Mouse (Mus musculus): ENCODE results near the gene Stxbp1. TPM values are rescaled to one million over a fixed set of nuclear protein-coding genes. Genes with fewer than 3 reads are reported as not detected.

Gene Stxbp1
- polyA plus RNA-seq, 1 experiment from 2014 or later = 19.6 TPM

DNA sequence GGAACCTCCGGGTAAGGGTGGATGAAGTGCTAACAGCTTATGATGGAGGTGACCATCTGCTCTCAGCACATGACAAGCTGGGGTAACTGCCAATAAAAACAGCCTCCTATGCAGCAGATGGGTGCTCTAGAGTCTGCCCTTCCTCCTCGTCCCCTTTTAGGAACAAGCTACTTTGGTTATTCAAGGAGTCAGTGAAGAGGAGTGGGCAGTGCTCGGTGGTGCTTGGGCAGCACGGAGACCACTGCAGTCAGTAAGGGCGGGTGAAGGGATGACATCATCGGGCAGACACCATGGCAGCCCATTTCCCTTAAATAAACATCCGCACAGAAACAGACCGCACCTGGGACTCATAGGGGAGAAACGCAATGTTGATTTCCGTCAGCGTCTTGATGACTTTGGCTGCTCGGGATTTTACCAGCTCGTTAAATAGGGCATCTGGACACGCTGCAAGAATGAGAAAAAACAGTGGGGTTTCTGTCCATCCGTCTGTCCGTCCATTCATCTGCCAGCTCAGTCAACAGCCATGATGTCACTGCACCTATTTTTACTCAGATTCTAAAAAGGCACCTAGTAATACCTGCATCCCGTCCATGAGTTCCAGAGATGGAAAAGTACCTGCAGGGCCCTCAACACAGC is 30.0 kb downstream of the Stxbp1 start:
- Histone ChIP-seq H3K36me3 (ENCODE audit: insufficient read depth, low read length) (peaks cover 2% of the 10 kb centered on the region; the same call in 1 of the 2 replicates), H3K4me2 (replicated peaks; ENCODE audit: low read depth, low read length) (no peak overlapping the region), H3K9me3 (ENCODE audit: low read length) (no peaks in the 10 kb centered on the region), H3K4me3 (ENCODE audit: low read length) (no peak overlapping the region), H3K4me1 (ENCODE audit: insufficient read depth, low read length) (no peaks in the 10 kb centered on the region), H3K9ac (replicated peaks; ENCODE audit: low read length) (no peak overlapping the region), H3K27ac (ENCODE audit: low read length) (no peak overlapping the region), H3K27me3 (ENCODE audit: insufficient read depth, low read length) (no peaks in the 10 kb centered on the region)
- WGBS = 58% methylated on average over 17 of the region's 17 CpGs
- ATAC-seq (ENCODE audit: low FRiP score, low TSS enrichment) = no peak

DNA sequence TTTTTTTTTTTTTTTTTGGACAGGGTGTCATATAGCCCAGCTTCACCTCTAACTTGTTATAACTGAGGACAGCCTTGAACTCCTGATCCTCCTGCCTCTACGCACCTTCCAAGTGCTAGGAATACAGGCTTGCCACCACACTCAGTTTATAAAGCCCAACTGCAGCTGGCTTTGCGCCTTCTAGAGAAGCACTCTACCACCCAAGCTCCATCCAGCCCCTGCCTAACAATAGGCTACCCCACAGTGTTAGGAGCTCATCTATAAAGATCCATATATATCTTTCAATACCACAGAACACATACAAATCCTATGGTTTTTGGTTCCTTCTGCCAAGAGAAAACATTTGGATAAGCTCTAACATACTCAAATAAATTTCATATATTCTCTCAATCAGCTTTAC is 30.5 kb downstream of the Stxbp1 start:
- 95% methylated on average over 2 of the region's 2 CpGs for WGBS
- no peak overlapping the region for H3K4me2 ChIP-seq (replicated peaks; ENCODE audit: low read depth, low read length)
- ATAC-seq (ENCODE audit: low FRiP score, low TSS enrichment) = no peak

DNA sequence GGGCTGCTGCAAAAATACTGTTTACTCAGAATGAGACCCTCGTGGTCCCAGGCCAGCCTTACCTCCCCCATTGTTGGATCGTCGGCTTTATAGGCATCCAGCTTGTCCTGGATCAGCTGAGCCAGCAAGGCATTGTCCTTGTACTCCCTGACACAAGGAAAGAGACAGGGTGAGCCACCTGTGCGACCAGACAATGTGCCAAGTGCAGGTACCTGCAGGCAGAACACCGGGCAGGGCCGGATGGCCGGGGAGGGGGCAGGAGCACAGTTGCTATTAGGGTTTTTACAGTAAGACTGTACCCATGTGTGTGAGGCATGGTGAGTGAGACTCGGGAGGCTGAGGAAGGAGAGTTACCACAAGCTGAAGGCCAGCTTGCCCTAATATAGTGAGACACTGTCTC is 35.1 kb downstream of the Stxbp1 start:
- Histone ChIP-seq H3K4me3 (ENCODE audit: low read length) (no peak overlapping the region), H3K27me3 (ENCODE audit: insufficient read depth, low read length) (no peaks in the 10 kb centered on the region), H3K9me3 (ENCODE audit: low read length) (no peaks in the 10 kb centered on the region), H3K4me1 (ENCODE audit: insufficient read depth, low read length) (no peaks in the 10 kb centered on the region), H3K9ac (replicated peaks; ENCODE audit: low read length) (no peak overlapping the region; the same call in 1 of the 2 replicates), H3K4me2 (replicated peaks; ENCODE audit: low read depth, low read length) (no peak overlapping the region), H3K27ac (ENCODE audit: low read length) (no peak overlapping the region), H3K36me3 (ENCODE audit: insufficient read depth, low read length) (no peaks in the 10 kb centered on the region)
- no peak for ATAC-seq (ENCODE audit: low FRiP score, low TSS enrichment)
- 73% methylated on average over 8 of the region's 8 CpGs for WGBS

More for the DNA sequence above, 30.5 kb downstream of the Stxbp1 start:
- Histone ChIP-seq H3K27ac (ENCODE audit: low read length) (no peak overlapping the region), H3K4me3 (ENCODE audit: low read length) (no peak overlapping the region), H3K9ac (replicated peaks; ENCODE audit: low read length) (no peak overlapping the region), H3K9me3 (ENCODE audit: low read length) (no peaks in the 10 kb centered on the region), H3K27me3 (ENCODE audit: insufficient read depth, low read length) (no peaks in the 10 kb centered on the region), H3K4me1 (ENCODE audit: insufficient read depth, low read length) (no peaks in the 10 kb centered on the region), H3K36me3 (ENCODE audit: insufficient read depth, low read length) (peaks cover 2% of the 10 kb centered on the region; the same call in 1 of the 2 replicates)

DNA sequence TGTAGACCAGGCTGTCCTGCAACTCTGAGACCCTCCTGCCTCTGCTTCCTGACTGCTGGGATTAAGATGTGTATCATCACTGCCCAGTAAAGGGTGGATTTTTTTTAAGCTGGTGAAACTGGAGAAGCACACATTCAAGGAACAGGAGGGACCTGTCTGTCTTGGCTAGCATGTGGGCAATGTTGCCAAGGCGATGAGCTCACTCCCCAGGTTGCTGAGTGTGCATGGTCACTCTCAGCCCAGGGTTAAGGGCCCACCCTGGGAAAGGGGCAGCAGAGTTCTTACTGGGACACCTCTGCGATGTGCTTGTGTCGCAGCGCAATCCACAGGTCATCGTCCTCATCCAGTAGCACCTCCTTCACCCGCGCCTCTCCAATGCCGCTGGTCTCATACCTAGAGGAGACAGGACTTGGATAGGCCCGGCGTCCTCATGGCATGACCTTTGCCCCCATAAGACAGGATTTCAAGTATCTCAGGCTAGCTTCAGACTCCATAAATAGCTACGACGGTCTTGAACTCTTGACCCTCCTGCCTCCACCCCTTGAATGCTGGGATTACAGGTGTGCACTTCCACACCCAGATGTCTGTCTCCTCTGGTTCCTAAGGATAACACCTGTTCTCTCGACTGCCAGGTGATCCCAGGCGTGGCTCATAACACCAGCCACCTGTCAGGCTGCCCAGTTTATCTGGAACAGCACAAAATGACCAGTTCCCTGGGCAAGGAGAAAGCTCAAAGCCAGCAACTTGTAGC is 38.1 kb downstream of the Stxbp1 start:
- H3K27me3 ChIP-seq (ENCODE audit: insufficient read depth, low read length) = no peaks in the 10 kb centered on the region
- H3K4me3 ChIP-seq (ENCODE audit: low read length) = no peak overlapping the region
- H3K4me2 ChIP-seq (replicated peaks; ENCODE audit: low read depth, low read length) = no peak overlapping the region
- ATAC-seq (ENCODE audit: low FRiP score, low TSS enrichment) = no peak
- no peaks in the 10 kb centered on the region for H3K9me3 ChIP-seq (ENCODE audit: low read length)
- H3K27ac ChIP-seq (ENCODE audit: low read length) = no peak overlapping the region
- WGBS = 90% methylated on average over 14 of the region's 14 CpGs
- no peaks in the 10 kb centered on the region for H3K36me3 ChIP-seq (ENCODE audit: insufficient read depth, low read length)
- no peak overlapping the region for H3K9ac ChIP-seq (replicated peaks; ENCODE audit: low read length)
- H3K4me1 ChIP-seq (ENCODE audit: insufficient read depth, low read length) = no peaks in the 10 kb centered on the region

DNA sequence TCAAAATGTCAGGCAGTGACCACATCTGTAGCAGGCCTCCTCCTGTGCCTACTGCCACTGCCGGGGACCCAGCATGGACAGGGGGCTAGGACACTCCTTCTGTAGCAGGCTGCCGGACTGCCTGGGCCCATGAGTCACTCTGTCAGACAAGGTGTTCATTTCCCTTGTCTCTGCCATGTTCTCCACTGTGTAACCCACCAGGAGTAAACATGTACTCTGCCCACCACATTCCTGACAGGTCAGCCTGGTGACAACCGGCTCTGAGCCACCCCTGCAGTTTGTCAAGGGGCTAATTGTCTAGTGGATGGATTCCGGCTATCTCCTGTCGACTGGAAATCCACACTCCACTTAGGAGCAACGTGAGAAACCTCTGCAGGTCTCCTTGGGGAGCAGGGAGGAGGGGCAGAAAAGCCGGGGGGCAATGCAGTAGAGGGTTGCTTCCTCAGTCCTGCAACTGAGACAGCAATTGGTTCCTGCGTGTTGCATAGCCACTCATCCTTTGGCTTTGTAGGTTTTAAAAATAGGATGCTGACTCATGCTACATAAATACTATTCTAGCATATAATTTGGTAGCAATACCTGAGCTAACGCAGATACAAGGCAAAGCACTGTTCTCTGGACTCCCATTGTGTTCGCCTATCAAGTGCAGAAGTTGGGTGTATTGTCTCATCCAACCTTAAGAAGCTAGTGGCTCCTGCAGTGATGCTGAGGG is 48.6 kb downstream of the Stxbp1 start:
- WGBS = 51% methylated on average over 10 of the region's 10 CpGs
- Histone ChIP-seq H3K27ac (ENCODE audit: low read length) (no peak overlapping the region), H3K4me1 (ENCODE audit: insufficient read depth, low read length) (no peaks in the 10 kb centered on the region), H3K27me3 (ENCODE audit: insufficient read depth, low read length) (no peaks in the 10 kb centered on the region), H3K4me3 (ENCODE audit: low read length) (no peak overlapping the region), H3K36me3 (ENCODE audit: insufficient read depth, low read length) (peaks cover 11% of the 10 kb centered on the region), H3K9me3 (ENCODE audit: low read length) (no peaks in the 10 kb centered on the region), H3K9ac (replicated peaks; ENCODE audit: low read length) (no peak overlapping the region), H3K4me2 (replicated peaks; ENCODE audit: low read depth, low read length) (no peak overlapping the region)
- no peak for ATAC-seq (ENCODE audit: low FRiP score, low TSS enrichment)

DNA sequence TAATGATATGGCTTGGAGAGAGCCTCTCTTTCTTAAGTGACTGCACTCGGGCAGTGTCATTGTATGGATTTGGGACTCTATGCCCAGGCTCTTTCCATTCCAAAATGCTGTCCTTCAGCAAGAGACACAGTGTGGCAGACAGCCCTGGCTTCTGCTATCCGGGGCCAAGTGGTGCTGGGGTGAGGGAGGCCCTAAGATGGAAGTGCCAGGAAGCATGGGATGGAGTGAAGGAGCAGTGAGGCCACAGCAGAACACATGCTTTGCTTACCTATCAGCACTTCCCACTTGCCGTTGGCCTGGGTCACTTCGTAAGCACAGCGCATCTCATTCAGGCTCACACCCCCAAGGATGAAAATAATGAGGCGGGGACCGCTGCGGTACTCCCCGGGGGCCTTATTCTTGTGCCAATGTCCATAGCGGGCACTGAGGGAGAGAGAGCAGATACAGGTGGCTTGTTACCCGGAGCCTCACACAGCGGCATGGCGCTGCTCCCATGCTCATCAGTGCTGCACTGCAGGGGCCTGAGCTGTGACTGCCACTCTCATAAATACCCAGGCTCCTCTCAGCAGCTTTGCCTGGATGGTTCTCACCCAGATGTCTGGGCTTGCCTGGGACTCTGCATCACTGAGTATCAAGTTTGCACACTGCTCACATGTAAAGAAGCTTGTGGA is 51.2 kb downstream of the Stxbp1 start:
- no peak for ATAC-seq (ENCODE audit: low FRiP score, low TSS enrichment)
- Histone ChIP-seq H3K4me1 (ENCODE audit: insufficient read depth, low read length) (no peaks in the 10 kb centered on the region), H3K36me3 (ENCODE audit: insufficient read depth, low read length) (peaks cover 11% of the 10 kb centered on the region), H3K4me3 (ENCODE audit: low read length) (no peak overlapping the region), H3K27ac (ENCODE audit: low read length) (no peak overlapping the region), H3K4me2 (replicated peaks; ENCODE audit: low read depth, low read length) (no peak overlapping the region), H3K27me3 (ENCODE audit: insufficient read depth, low read length) (no peaks in the 10 kb centered on the region), H3K9ac (replicated peaks; ENCODE audit: low read length) (no peak overlapping the region), H3K9me3 (ENCODE audit: low read length) (no peaks in the 10 kb centered on the region)
- 89% methylated on average over 13 of the region's 13 CpGs for WGBS

DNA sequence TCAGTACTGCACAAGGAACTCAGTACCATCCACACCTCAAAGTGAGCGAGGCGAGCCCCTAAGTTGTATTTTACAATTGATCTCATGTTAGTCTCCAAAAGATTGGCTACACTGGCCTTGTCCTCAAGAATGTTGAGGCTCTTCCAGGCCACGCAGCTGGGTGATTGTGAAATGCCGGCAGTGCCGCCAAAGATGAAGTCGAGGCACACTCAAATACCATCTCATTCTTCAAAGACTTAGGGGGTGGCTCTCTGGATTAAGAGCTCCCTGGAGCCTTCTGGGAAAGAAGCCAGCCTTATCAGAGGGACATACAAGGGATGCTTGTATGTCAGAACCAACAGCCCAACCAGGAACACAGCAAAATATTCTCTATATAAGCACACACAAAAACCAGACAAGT is 55.7 kb downstream of the Stxbp1 start:
- Histone ChIP-seq H3K9me3 (ENCODE audit: low read length) (no peaks in the 10 kb centered on the region), H3K4me3 (ENCODE audit: low read length) (no peak overlapping the region), H3K36me3 (ENCODE audit: insufficient read depth, low read length) (0 out of 2 replicates have a peak, but pooled peaks cover 2% of the 10 kb centered on the region), H3K4me1 (ENCODE audit: insufficient read depth, low read length) (no peaks in the 10 kb centered on the region), H3K9ac (replicated peaks; ENCODE audit: low read length) (no peak overlapping the region), H3K27ac (ENCODE audit: low read length) (no peak overlapping the region), H3K4me2 (replicated peaks; ENCODE audit: low read depth, low read length) (no peak overlapping the region), H3K27me3 (ENCODE audit: insufficient read depth, low read length) (no peaks in the 10 kb centered on the region)
- 82% methylated on average over 6 of the region's 6 CpGs for WGBS
- no peak for ATAC-seq (ENCODE audit: low FRiP score, low TSS enrichment)

DNA sequence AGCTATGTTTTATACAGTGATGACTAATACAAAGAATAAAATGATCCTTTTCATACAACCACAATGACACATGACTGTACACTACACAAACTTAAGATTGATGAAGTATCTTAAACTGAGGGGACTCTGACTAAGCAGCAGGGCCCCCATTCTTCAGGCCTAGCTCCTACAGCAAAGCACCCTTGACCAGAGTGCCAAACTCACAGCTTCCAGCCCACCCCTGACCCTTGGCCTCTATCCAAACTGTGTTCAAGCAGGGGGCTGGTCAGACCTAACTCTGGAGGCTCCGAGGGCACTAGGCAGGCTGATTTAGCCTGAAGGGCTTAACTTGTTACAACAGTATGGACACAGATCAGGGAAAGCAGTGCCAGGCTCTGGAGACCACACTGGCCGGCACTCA is 58.5 kb downstream of the Stxbp1 start:
- H3K4me3 ChIP-seq (ENCODE audit: low read length) = no peak overlapping the region
- H3K9me3 ChIP-seq (ENCODE audit: low read length) = no peaks in the 10 kb centered on the region
- 0 out of 2 replicates have a peak, but pooled peaks cover 2% of the 10 kb centered on the region for H3K36me3 ChIP-seq (ENCODE audit: insufficient read depth, low read length)
- H3K9ac ChIP-seq (replicated peaks; ENCODE audit: low read length) = no peak overlapping the region
- no peak overlapping the region for H3K27ac ChIP-seq (ENCODE audit: low read length)
- H3K4me2 ChIP-seq (replicated peaks; ENCODE audit: low read depth, low read length) = no peak overlapping the region
- H3K4me1 ChIP-seq (ENCODE audit: insufficient read depth, low read length) = no peaks in the 10 kb centered on the region
- 58% methylated on average over 2 of the region's 2 CpGs for WGBS
- no peak for ATAC-seq (ENCODE audit: low FRiP score, low TSS enrichment)
- H3K27me3 ChIP-seq (ENCODE audit: insufficient read depth, low read length) = no peaks in the 10 kb centered on the region

DNA sequence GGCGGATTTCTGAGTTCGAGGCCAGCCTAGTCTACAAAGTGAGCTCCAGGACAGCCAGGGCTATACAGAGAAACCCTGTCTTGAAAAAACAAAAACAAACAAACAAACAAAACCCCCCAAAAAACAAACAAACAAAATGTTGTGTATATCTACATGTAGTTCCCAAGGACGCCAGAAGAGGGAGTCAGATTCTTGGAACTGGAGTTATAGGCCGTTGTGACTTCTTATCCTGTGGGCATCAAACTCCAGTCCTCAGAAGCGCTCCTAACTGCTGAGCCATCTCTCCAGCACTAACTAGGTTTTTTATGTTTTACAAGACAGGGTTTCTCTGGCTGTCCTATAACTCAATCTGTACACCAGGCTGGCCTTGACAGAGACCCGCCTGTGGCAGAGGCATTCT is 59.9 kb downstream of the Stxbp1 start:
- Histone ChIP-seq H3K27me3 (ENCODE audit: insufficient read depth, low read length) (no peaks in the 10 kb centered on the region), H3K4me2 (replicated peaks; ENCODE audit: low read depth, low read length) (no peak overlapping the region), H3K4me3 (ENCODE audit: low read length) (no peak overlapping the region), H3K27ac (ENCODE audit: low read length) (no peak overlapping the region), H3K9ac (replicated peaks; ENCODE audit: low read length) (no peak overlapping the region), H3K36me3 (ENCODE audit: insufficient read depth, low read length) (0 out of 2 replicates have a peak, but pooled peaks cover 2% of the 10 kb centered on the region), H3K4me1 (ENCODE audit: insufficient read depth, low read length) (no peaks in the 10 kb centered on the region), H3K9me3 (ENCODE audit: low read length) (no peaks in the 10 kb centered on the region)
- no peak for ATAC-seq (ENCODE audit: low FRiP score, low TSS enrichment)
- 63% methylated on average over 6 of the region's 6 CpGs for WGBS

All from kidney, embryonic 16.5 days (tissue).